ENCODE assay signal across 9 mouse cellular contexts in genomic region chrX:98149724-98150392, GRCm38 (mm10). TPM values are rescaled to one million over a fixed set of nuclear protein-coding genes. Genes with fewer than 3 reads are reported as not detected.
DNase-seq lines count a peak whose midpoint lies in the region; ATAC-seq lines count a peak whose summit lies in the region.
"Had no signal": no experiment of that assay in that cellular context is flagged by ENCODE, and none has a peak within 500 bp of the region (broad histone marks: within the 10 kb centered on the region; RNA-seq: fewer than 3 reads in every experiment).

No protein-coding gene starts in this region.

- peaks cover 5% of the 10 kb centered on the region for H3K4me1 ChIP-seq in forebrain, embryonic 12.5 days

- H3K27me3 ChIP-seq in forebrain, embryonic 12.5 days, result peaks cover 42% of the 10 kb centered on the region

- peak overlapping the region; percentile 74 for H3K4me2 ChIP-seq in forebrain, embryonic 12.5 days

- H3K9me3 ChIP-seq in forebrain, embryonic 12.5 days, result no peaks in the 10 kb centered on the region

- WGBS in forebrain, embryonic 12.5 days, result 23% methylated on average over 30 of the region's 30 CpGs

- peak overlapping the region; percentile 41 for H3K4me3 ChIP-seq in forebrain, embryonic 12.5 days (replicated peaks)

- no peaks in the 10 kb centered on the region for H3K36me3 ChIP-seq in forebrain, embryonic 12.5 days (replicated peaks)

- peak; percentile 23 to 25 for DNase-seq in layer of hippocampus, adult 18-20 months (ENCODE audit: low spot score in 2 of 2)
- no peak for DNase-seq in layer of hippocampus, adult 9-11 months
- peak; percentile 37 for DNase-seq in ZHBTc4 (ENCODE audit: low read depth, low spot score)
- peak; percentile 24 to 27 for DNase-seq in layer of hippocampus, postnatal 36 days
- peak; percentile 42 for DNase-seq in naive thymus-derived CD4-positive, alpha-beta T cell, adult 2 months (ENCODE audit: low read depth)
- no peak for DNase-seq in natural killer cell, adult 2 months (ENCODE audit: low spot score in 2 of 2)

- no peak overlapping the region for H3K27ac ChIP-seq in forebrain, embryonic 12.5 days

- peak; percentile 52; the same call in 1 of the 2 replicates for ATAC-seq in forebrain, embryonic 12.5 days (ENCODE audit: low FRiP score)
- ATAC-seq in hematopoietic stem cell, adult 5-6 weeks (replicated peaks in 1 of 2; ENCODE audit: insufficient read depth in 1 of 2, low FRiP score in 2 of 2, low TSS enrichment in 1 of 2, low read depth in 1 of 2, poor library complexity in 2 of 2, severe bottlenecking in 2 of 2), result peak; percentile 3 to 30; a peak in 2 of 4 replicates

- peak overlapping the region; percentile 29 for H3K9ac ChIP-seq in forebrain, embryonic 12.5 days

RNA-seq across cellular contexts. Expression of gene Ar, which starts 1.3 kb away (rescaled TPM):
- total RNA-seq in layer of hippocampus, adult 18-20 months (2021), result 10 to 100 TPM; 17.7 to 18.1 TPM
- 0.04 and 0.06 TPM in 2 replicates for polyA plus RNA-seq in forebrain, embryonic 12.5 days (2016; fragmentation: Nextera tagmentation; extraction: Ambion mirVana)
- total RNA-seq in hematopoietic stem cell, adult 5-6 weeks (2017), result 0.25 and 0.84 TPM in 2 replicates
- 10 to 100 TPM; 13.2 to 15.6 TPM for total RNA-seq in layer of hippocampus, postnatal 36 days (2021)
- total RNA-seq: MEL had no signal

Comparison
In these comparisons a context has a peak if more than half of its experiments do, and no peak if none do; other contexts are left out.
1. DNase-seq: peak in layer of hippocampus, adult 18-20 months (2 of 2), ZHBTc4 (single experiment), layer of hippocampus, postnatal 36 days (2 of 2) and naive thymus-derived CD4-positive, alpha-beta T cell, adult 2 months (single experiment); none in layer of hippocampus, adult 9-11 months (single experiment) and natural killer cell, adult 2 months (0 of 2).